Mouse (Mus musculus) CH12.LX (cell line): ENCODE measurements around the gene Acss1. TPM values are rescaled to one million over a fixed set of nuclear protein-coding genes. Genes with fewer than 3 reads are reported as not detected.

ENCODE experiments used
- DNase-seq: peaks from one replicate; pipeline ENCODE4 v3.0.0-alpha.2; 2013; ENCODE audit errors: extremely low read depth
- H3K27ac ChIP-seq: 2 replicates; pipeline ENCODE4 v1.5.1; 2012; ENCODE audit warnings: low read depth, mild to moderate bottlenecking, control low read depth, moderate library complexity; ENCODE audit not compliant: insufficient read depth
- H3K27me3 ChIP-seq: replicated peaks from 2 replicates; pipeline ENCODE3; 2012; ENCODE audit warnings: inconsistent platforms
- H3K36me3 ChIP-seq, 2 experiments: replicated peaks in 1 of 2; 2 replicates each; pipeline versions ENCODE3 to v1.6.1; 2012; ENCODE audit warnings: inconsistent platforms in 1 of 2, low read length in 1 of 2, mild to moderate bottlenecking in 1 of 2, mixed read lengths in 1 of 2, moderate library complexity in 1 of 2; ENCODE audit not compliant: control insufficient read depth in 1 of 2, insufficient read depth in 1 of 2
- H3K4me1 ChIP-seq, 2 experiments: 2 replicates each; pipeline ENCODE4 v1.6.1; 2012; ENCODE audit warnings: inconsistent platforms in 1 of 2, moderate library complexity in 1 of 2; ENCODE audit not compliant: insufficient read depth in 2 of 2, control insufficient read depth in 1 of 2
- H3K4me2 ChIP-seq: 2 replicates; pipeline ENCODE4 v1.6.1; 2012; ENCODE audit warnings: low read depth, mild to moderate bottlenecking, control low read depth; ENCODE audit not compliant: poor library complexity, insufficient read depth, severe bottlenecking
- H3K4me3 ChIP-seq, 3 experiments: fragments of 150-350 bp in 1 of 3; sonication (generic) in 1 of 3; replicated peaks in 1 of 3; 2 replicates each; pipeline versions ENCODE3 to v1.5.1; 2011 to 2012; ENCODE audit warnings: low read depth in 2 of 3, low read length in 2 of 3, mild to moderate bottlenecking in 2 of 3, moderate library complexity in 2 of 3, control low read depth in 1 of 3, improper control_type of control experiment in 1 of 3, inconsistent platforms in 1 of 3, mixed read lengths in 1 of 3; ENCODE audit not compliant: poor library complexity in 1 of 3
- H3K79me2 ChIP-seq: replicated peaks from 2 replicates; pipeline ENCODE4 v1.6.1; 2012; ENCODE audit warnings: mild to moderate bottlenecking, moderate library complexity; ENCODE audit not compliant: control insufficient read depth, poor library complexity, insufficient read depth, severe bottlenecking; ENCODE audit errors: extremely low read depth
- H3K9ac ChIP-seq: 2 replicates; pipeline ENCODE4 v1.6.1; 2012; ENCODE audit warnings: low read depth, mild to moderate bottlenecking, control low read depth, moderate library complexity; ENCODE audit not compliant: insufficient read depth
- H3K9me3 ChIP-seq: replicated peaks from 2 replicates; pipeline ENCODE3; 2012; ENCODE audit warnings: low read length, inconsistent platforms, mixed read lengths
- BHLHE40 ChIP-seq: IDR thresholded peaks from 2 replicates; pipeline ENCODE4 v1.6.1; 2011; ENCODE audit warnings: mild to moderate bottlenecking, low read depth, low read length, improper control_type of control experiment
- CHD2 ChIP-seq: IDR thresholded peaks from 2 replicates; pipeline ENCODE4 v1.6.1; 2011; ENCODE audit warnings: low read length, improper control_type of control experiment
- CTCF ChIP-seq, 2 experiments: IDR thresholded peaks in 1 of 2; conservative IDR thresholded peaks in 1 of 2; 2 replicates each; pipeline ENCODE4 v1.5.1; 2011 to 2012; ENCODE audit warnings: low read depth in 2 of 2, low read length in 2 of 2, improper control_type of control experiment in 1 of 2, inconsistent platforms in 1 of 2, mild to moderate bottlenecking in 1 of 2, moderate library complexity in 1 of 2
- E2F4 ChIP-seq: IDR thresholded peaks from 2 replicates; pipeline ENCODE4 v1.6.1; 2011; ENCODE audit warnings: low read depth, low read length, improper control_type of control experiment; ENCODE audit not compliant: insufficient replicate concordance
- ELF1 ChIP-seq: IDR thresholded peaks from 2 replicates; pipeline ENCODE4 v1.6.1; 2014; ENCODE audit warnings: low read depth, mild to moderate bottlenecking, inconsistent platforms, low read length, improper control_type of control experiment
- ETS1 ChIP-seq: conservative IDR thresholded peaks from 2 replicates; pipeline ENCODE4 v1.6.1; 2012; ENCODE audit warnings: low read depth, mild to moderate bottlenecking, inconsistent platforms, low read length, improper control_type of control experiment, moderate library complexity
- GABPA ChIP-seq: IDR thresholded peaks from 2 replicates; pipeline ENCODE4 v1.6.1; 2012; ENCODE audit warnings: low read depth, low read length, improper control_type of control experiment, inconsistent platforms; ENCODE audit not compliant: insufficient replicate concordance
- HCFC1 ChIP-seq: IDR thresholded peaks from 2 replicates; pipeline ENCODE4 v1.6.1; 2012; ENCODE audit warnings: low read depth, mild to moderate bottlenecking, inconsistent platforms, low read length, improper control_type of control experiment
- IRF4 ChIP-seq: IDR thresholded peaks from 2 replicates; pipeline ENCODE4 v1.6.1; 2014; ENCODE audit warnings: low read depth, mild to moderate bottlenecking, inconsistent platforms, low read length, improper control_type of control experiment
- JUND ChIP-seq: conservative IDR thresholded peaks from 2 replicates; pipeline ENCODE4 v1.6.1; 2011; ENCODE audit warnings: low read depth, low read length, improper control_type of control experiment
- KAT2A ChIP-seq: IDR thresholded peaks from 2 replicates; pipeline ENCODE4 v1.6.1; 2012; ENCODE audit warnings: low read length, improper control_type of control experiment, inconsistent platforms; ENCODE audit not compliant: insufficient replicate concordance
- MAX ChIP-seq: IDR thresholded peaks from 2 replicates; pipeline ENCODE4 v1.6.1; 2011; ENCODE audit warnings: low read length, improper control_type of control experiment
- MAZ ChIP-seq: IDR thresholded peaks from 2 replicates; pipeline ENCODE4 v1.6.1; 2012; ENCODE audit warnings: low read depth, mild to moderate bottlenecking, inconsistent platforms, low read length, improper control_type of control experiment, moderate library complexity
- MEF2A ChIP-seq: IDR thresholded peaks from 2 replicates; pipeline ENCODE4 v1.6.1; 2014; ENCODE audit warnings: low read depth, mild to moderate bottlenecking, inconsistent platforms, low read length, improper control_type of control experiment, borderline replicate concordance
- MXI1 ChIP-seq: IDR thresholded peaks from 2 replicates; pipeline ENCODE4 v1.6.1; 2011; ENCODE audit warnings: mild to moderate bottlenecking, low read depth, low read length, improper control_type of control experiment
- MYC ChIP-seq: IDR thresholded peaks from 2 replicates; pipeline ENCODE4 v1.6.1; 2011; ENCODE audit warnings: low read depth, mild to moderate bottlenecking, improper control_type of control experiment, low read length
- NRF1 ChIP-seq: IDR thresholded peaks from 2 replicates; pipeline ENCODE4 v1.6.1; 2014; ENCODE audit warnings: low read depth, mild to moderate bottlenecking, inconsistent platforms, low read length, improper control_type of control experiment, moderate library complexity
- POLR2AphosphoS2 ChIP-seq: IDR thresholded peaks from 2 replicates; pipeline ENCODE4 v1.6.1; 2011; ENCODE audit warnings: low read depth, low read length, improper control_type of control experiment
- RAD21 ChIP-seq: IDR thresholded peaks from 2 replicates; pipeline ENCODE4 v1.6.1; 2011; ENCODE audit warnings: low read depth, mild to moderate bottlenecking, low read length, improper control_type of control experiment, moderate library complexity
- SIN3A ChIP-seq: IDR thresholded peaks from 2 replicates; pipeline ENCODE4 v1.6.1; 2012; ENCODE audit warnings: low read length, improper control_type of control experiment, inconsistent platforms
- SMC3 ChIP-seq: IDR thresholded peaks from 2 replicates; pipeline ENCODE4 v1.6.1; 2011; ENCODE audit warnings: low read depth, low read length, improper control_type of control experiment
- TCF12 ChIP-seq: IDR thresholded peaks from 2 replicates; pipeline ENCODE4 v1.6.1; 2014; ENCODE audit warnings: low read depth, mild to moderate bottlenecking, inconsistent platforms, low read length, improper control_type of control experiment
- USF2 ChIP-seq: conservative IDR thresholded peaks from 2 replicates; pipeline ENCODE4 v1.6.1; 2011; ENCODE audit warnings: low read depth, low read length, improper control_type of control experiment
- ZC3H11A ChIP-seq: IDR thresholded peaks from 2 replicates; pipeline ENCODE4 v1.6.1; 2012; ENCODE audit warnings: low read depth, mild to moderate bottlenecking, inconsistent platforms, low read length, improper control_type of control experiment
- ZKSCAN1 ChIP-seq: IDR thresholded peaks from 2 replicates; pipeline ENCODE4 v1.6.1; 2012; ENCODE audit warnings: low read depth, inconsistent platforms, low read length, improper control_type of control experiment, borderline replicate concordance
- ZNF384 ChIP-seq: IDR thresholded peaks from 2 replicates; pipeline ENCODE4 v1.6.1; 2012; ENCODE audit warnings: low read depth, low read length, improper control_type of control experiment, inconsistent platforms
- dilution Hi-C: fragments of 300-500 bp; cut with MboI; formaldehyde crosslinking; loops from 2 replicates; pipeline ENCODE4 v1.14.3; 2020; ENCODE audit warnings: low sequenced_read_pairs; ENCODE audit not compliant: extremely low pct_unique_long_range_greater_than_20kb, extremely low pct_ligation_motif_present
- in situ Hi-C: fragments of 300-500 bp; cut with MboI; formaldehyde crosslinking; loops from 3 replicates; pipeline ENCODE4 v1.14.3; 2019; ENCODE audit warnings: low sequenced_read_pairs, low pct_ligation_motif_present, low pct_unique_long_range_greater_than_20kb, mixed read lengths
- polyA plus RNA-seq: library from polyadenylated mRNA; unstranded; fragments of >175 nt; gene quantifications from 2 replicates; pipeline ENCODE4 v1.2.1, GENCODE M21; 2012; ENCODE audit warnings: low read depth; ENCODE audit not compliant: insufficient read length
- total RNA-seq, 2 experiments: library from RNA; depleted of rRNA; stranded (reverse); fragments of 300-350 nt in 1 of 2; fragments of >200 nt in 1 of 2; gene quantifications; 2 replicates each; pipeline ENCODE4 v1.2.3; 2012 to 2014

Gene Acss1
- total and polyA plus RNA-seq, 3 experiments = 0.39 to 1.7 (median 0.76) TPM

GRCm38 (mm10) chr2:150651366-150651765, 16.9 kb downstream of the Acss1 start:
- in situ Hi-C loops = no loop called here
- no peak overlapping the region for H3K27ac ChIP-seq
- dilution Hi-C loops = no loop called here
- TF ChIP-seq IRF4 (no peak), MAZ (no peak), CHD2 (no peak), RAD21 (no peak), BHLHE40 (no peak), KAT2A (no peak), USF2 (no peak), NRF1 (no peak), ZKSCAN1 (no peak), SMC3 (no peak), ETS1 (no peak), E2F4 (no peak), MEF2A (no peak), ELF1 (no peak)
- TF ChIP-seq, all 38 proteins: peak for 0
- no peaks in the 10 kb centered on the region for H3K36me3 ChIP-seq
- no peaks in the 10 kb centered on the region for H3K27me3 ChIP-seq
- peaks cover 0 to 9% of the 10 kb centered on the region in 2 experiments; a peak in 1 of 4 replicates for H3K4me1 ChIP-seq
- no peak overlapping the region for H3K4me2 ChIP-seq
- no peak overlapping the region for H3K9ac ChIP-seq
- no peak for DNase-seq
- peaks cover 3% of the 10 kb centered on the region for H3K9me3 ChIP-seq
- no peaks in the 10 kb centered on the region for H3K79me2 ChIP-seq
- H3K4me3 ChIP-seq = no peak overlapping the region

- no peaks in the 10 kb centered on the region for H3K79me2 ChIP-seq
- dilution Hi-C loops = no loop called here
- no peak for DNase-seq
- H3K27ac ChIP-seq = no peak overlapping the region
- H3K9me3 ChIP-seq = peaks cover 3% of the 10 kb centered on the region
- H3K9ac ChIP-seq = no peak overlapping the region
- H3K4me2 ChIP-seq = no peak overlapping the region
- no peaks in the 10 kb centered on the region for H3K27me3 ChIP-seq
- in situ Hi-C loops = no loop called here
- H3K36me3 ChIP-seq = no peaks in the 10 kb centered on the region
- no peak overlapping the region for H3K4me3 ChIP-seq
- peaks cover 0 to 4% of the 10 kb centered on the region in 2 experiments; a peak in 1 of 4 replicates for H3K4me1 ChIP-seq
- TF ChIP-seq GABPA (no peak), HCFC1 (no peak), ZC3H11A (no peak), RAD21 (no peak), ELF1 (no peak), ETS1 (no peak), TCF12 (no peak), MXI1 (no peak), ZNF384 (no peak), POLR2AphosphoS2 (no peak), SIN3A (no peak), MAX (no peak), MYC (no peak), CTCF (conservative IDR thresholded peaks at IDR 0.05 in 1 of 2, IDR thresholded peaks at IDR 0.05 in 1 of 2; ENCODE audit: low read depth in 2 of 2, low read length in 2 of 2) (no peak), JUND (no peak), CHD2 (no peak)
Observed at GRCm38 (mm10) chr2:150650511-150651074, 17.7 kb downstream of the Acss1 start.
